Mouse (Mus musculus) myocyte (in vitro differentiated cells): ENCODE results near the gene Ccdc36.

Experiments used
- POLR2A ChIP-seq: IDR thresholded peaks from one replicate; pipeline ENCODE4 v1.6.1; 2011; ENCODE audit warnings: low read depth, mild to moderate bottlenecking, control low read depth, moderate library complexity; ENCODE audit not compliant: insufficient read length
- REST ChIP-seq: IDR thresholded peaks from one replicate; pipeline ENCODE4 v1.6.1; 2011; ENCODE audit warnings: mild to moderate bottlenecking, control low read depth, moderate library complexity; ENCODE audit not compliant: insufficient read depth, insufficient read length
- USF1 ChIP-seq: IDR thresholded peaks from one replicate; pipeline ENCODE4 v1.6.1; 2011; ENCODE audit warnings: low read depth, mild to moderate bottlenecking, control low read depth, moderate library complexity

- TF ChIP-seq REST (no peak), POLR2A (no peak), USF1 (no peak)
Measured at GRCm38 (mm10) chr9:108378736-108379135, 49.5 kb downstream of the Ccdc36 start.
